ENCODE assay signal across 13 mouse cellular contexts in genomic region chr13:24236736-24237135, GRCm38 (mm10). TPM values are rescaled to one million over a fixed set of nuclear protein-coding genes. Genes with fewer than 3 reads are reported as not detected.
A peak's percentile ranks its signal among the peaks of the same experiment; 100 is the strongest.
DNase-seq lines count a peak whose midpoint lies in the region.
"Had no signal": no experiment of that assay in that cellular context is flagged by ENCODE, and none has a peak within 500 bp of the region (broad histone marks: within the 10 kb centered on the region; RNA-seq: fewer than 3 reads in every experiment).

No protein-coding gene starts in this region.

- DNase-seq in cerebellum, adult 11-12 months: peak; percentile 46
- no peak for DNase-seq in cerebellum, postnatal 4 days (ENCODE audit: low spot score in 2 of 2)
- DNase-seq in layer of hippocampus, adult 11-12 months (ENCODE audit: low spot score): peak; percentile 62
- no peak for DNase-seq in layer of hippocampus, postnatal 10 days (ENCODE audit: low spot score in 2 of 2)
- DNase-seq in cerebellum, adult 9-10 months: peak; percentile 72
- peak; percentile 44 for DNase-seq in layer of hippocampus, adult 9-10 months (ENCODE audit: low spot score)
- DNase-seq in yolk sac, embryonic 10.5 days (ENCODE audit: low spot score): no peak
- no peak for DNase-seq in gastrocnemius, postnatal 25 days
- DNase-seq: adrenal gland, adult 8-10 months; gastrocnemius, postnatal 36 days; kidney, adult 18-20 months; kidney, postnatal 10 days; thymus, postnatal 14 days had no signal

RNA-seq across cellular contexts. Expression of gene Carmil1, which starts 43.9 kb away (rescaled TPM):
- total RNA-seq in layer of hippocampus, postnatal 10 days (2021): 10 to 100 TPM; 41.0 to 44.3 TPM
- 1 to 10 TPM; 1.9 to 3.0 TPM for total RNA-seq in gastrocnemius, postnatal 25 days (2021)

Comparison
In these comparisons a context has a peak if more than half of its experiments do, and no peak if none do; other contexts are left out.
1. DNase-seq: peak in cerebellum, adult 11-12 months (single experiment), layer of hippocampus, adult 11-12 months (single experiment), cerebellum, adult 9-10 months (single experiment) and layer of hippocampus, adult 9-10 months (single experiment); none in cerebellum, postnatal 4 days (0 of 2), layer of hippocampus, postnatal 10 days (0 of 2), yolk sac, embryonic 10.5 days (single experiment) and gastrocnemius, postnatal 25 days (single experiment).
2. RNA of gene Carmil1, which starts 43.9 kb away (total RNA-seq): 41.0 to 44.3 TPM in layer of hippocampus, postnatal 10 days; 1.9 to 3.0 TPM in gastrocnemius, postnatal 25 days; every median in the first group is over 10 times any median in the second.